In the genomic region with DNA sequence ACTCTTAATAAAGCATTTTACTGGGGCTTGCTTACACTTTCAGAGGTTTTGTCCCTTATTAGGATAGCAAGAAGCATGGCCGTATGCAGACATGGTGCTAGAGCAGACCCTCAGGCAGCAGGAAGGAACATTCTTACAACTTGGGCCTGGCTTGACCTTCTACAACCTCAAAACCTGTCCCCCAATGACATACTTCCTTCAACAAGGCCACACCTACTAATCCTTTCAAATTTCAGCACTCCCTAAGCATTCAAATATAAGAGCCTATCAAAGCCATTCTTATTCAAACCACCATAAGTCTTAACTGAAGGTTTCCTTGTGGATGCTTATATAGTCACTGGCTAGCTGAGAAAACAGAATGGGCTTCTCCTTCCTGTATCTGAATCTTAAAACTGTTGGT, we compare ENCODE assay signal across 27 mouse cellular contexts. TPM values are rescaled to one million over a fixed set of nuclear protein-coding genes. Genes with fewer than 3 reads are reported as not detected.
A peak's percentile ranks its signal among the peaks of the same experiment; 100 is the strongest.
DNase-seq lines count a peak whose midpoint lies in the region; ATAC-seq and TF ChIP-seq lines count a peak whose summit lies in the region.
"Had no signal": no experiment of that assay in that cellular context is flagged by ENCODE, and none has a peak within 500 bp of the region (broad histone marks: within the 10 kb centered on the region; RNA-seq: fewer than 3 reads in every experiment).

No protein-coding gene starts in this region.

- ATAC-seq in hindbrain, postnatal 0 days = no peak
- ATAC-seq: CD4-positive, CD25-positive, alpha-beta regulatory T cell, adult 4 months; forebrain, embryonic 14.5 days; forebrain, embryonic 16.5 days had no signal

- no peak overlapping the region for H3K27ac ChIP-seq in hindbrain, postnatal 0 days
- H3K27ac ChIP-seq: embryonic facial prominence, embryonic 13.5 days; embryonic facial prominence, embryonic 15.5 days had no signal

- no peaks in the 10 kb centered on the region for H3K9me3 ChIP-seq in hindbrain, postnatal 0 days (ENCODE audit: low read length)
- H3K9me3 ChIP-seq: embryonic facial prominence, embryonic 13.5 days; embryonic facial prominence, embryonic 15.5 days had no signal

- H3K4me3 ChIP-seq in hindbrain, postnatal 0 days (ENCODE audit: low read length) = no peak overlapping the region
- H3K4me3 ChIP-seq: embryonic facial prominence, embryonic 13.5 days; embryonic facial prominence, embryonic 15.5 days had no signal

- no peaks in the 10 kb centered on the region for H3K27me3 ChIP-seq in hindbrain, postnatal 0 days (ENCODE audit: insufficient read depth, low read length)
- H3K27me3 ChIP-seq: CH12.LX had no signal

- TF ChIP-seq CTCF in hindbrain, postnatal 0 days (IDR thresholded peaks at IDR 0.05; ENCODE audit: low read depth) = no peak

- no peak overlapping the region for H3K4me2 ChIP-seq in hindbrain, postnatal 0 days (ENCODE audit: low read depth, low read length)
- H3K4me2 ChIP-seq: embryonic facial prominence, embryonic 13.5 days; embryonic facial prominence, embryonic 15.5 days had no signal

- H3K4me1 ChIP-seq in hindbrain, postnatal 0 days (ENCODE audit: insufficient read depth, low read length) = 0 out of 2 replicates have a peak, but pooled peaks cover 4% of the 10 kb centered on the region

- H3K36me3 ChIP-seq in hindbrain, postnatal 0 days (ENCODE audit: insufficient read depth, low read length) = no peaks in the 10 kb centered on the region
- H3K36me3 ChIP-seq: embryonic facial prominence, embryonic 13.5 days; embryonic facial prominence, embryonic 15.5 days had no signal

- H3K9ac ChIP-seq in hindbrain, postnatal 0 days (replicated peaks; ENCODE audit: low read length) = no peak overlapping the region
- H3K9ac ChIP-seq: embryonic facial prominence, embryonic 13.5 days; embryonic facial prominence, embryonic 15.5 days had no signal

- 97% methylated on average over 1 of the region's 1 CpGs for WGBS in hindbrain, postnatal 0 days

- peak; percentile 4 for DNase-seq in heart, adult 11 months
- DNase-seq in heart, adult 18-20 months = no peak
- peak; percentile 64 for DNase-seq in ZHBTc4 (ENCODE audit: low read depth, low spot score)
- DNase-seq in hindbrain, postnatal 0 days (ENCODE audit: low spot score) = no peak
- DNase-seq in c-Kit-positive CD71-positive TER-119-positive erythroid progenitor cells, embryonic 14.5 days (ENCODE audit: low spot score) = no peak
- DNase-seq: adrenal gland, adult 2 months; adrenal gland, postnatal 10 days; adrenal gland, postnatal 25 days; B cell, adult 2 months; cerebellum, adult 11-12 months; cerebellum, adult 2 months; cerebellum, adult 9-10 months; cerebellum, postnatal 14 days; cerebellum, postnatal 36 days; embryo, embryonic 11 days had no signal

RNA-seq across cellular contexts. Expression of a gene that starts 4.1 kb away (rescaled TPM):
- not detected for total RNA-seq in heart, adult 18-20 months (2021)
- not detected in 2 replicates for total RNA-seq in hindbrain, postnatal 0 days (2014; rRNA removed)
- polyA plus RNA-seq in hindbrain, postnatal 0 days (2015; fragmentation: Nextera tagmentation; extraction: Ambion mirVana) = 1.9 and 2.1 TPM in 2 replicates
- total RNA-seq: adrenal gland, adult 2 months; adrenal gland, postnatal 10 days; adrenal gland, postnatal 25 days; adrenal gland, postnatal 4 days; CH12.LX; common myeloid progenitor, adult 5-6 weeks; ES-E14; MEL had no signal
- polyA plus RNA-seq: adrenal gland, adult 2 months; CD4-positive, CD25-positive, alpha-beta regulatory T cell, adult 4 months; embryonic facial prominence, embryonic 11.5 days; embryonic facial prominence, embryonic 13.5 days; embryonic facial prominence, embryonic 15.5 days; forebrain, embryonic 11.5 days had no signal

RNA-seq across cellular contexts. Expression of a gene that starts 6.1 kb away (rescaled TPM):
- total RNA-seq in heart, adult 18-20 months (2021) = under 1 TPM in 1 of 2 experiments, not detected in 1; 0.32 TPM
- 45.5 and 51.1 TPM in 2 replicates for total RNA-seq in hindbrain, postnatal 0 days (2014; rRNA removed)
- 38.3 and 39.2 TPM in 2 replicates for polyA plus RNA-seq in hindbrain, postnatal 0 days (2015; fragmentation: Nextera tagmentation; extraction: Ambion mirVana)
- total RNA-seq: CH12.LX; common myeloid progenitor, adult 5-6 weeks; MEL had no signal
- polyA plus RNA-seq: CD4-positive, CD25-positive, alpha-beta regulatory T cell, adult 4 months had no signal

Comparison
In these comparisons a context has a peak if more than half of its experiments do, and no peak if none do; other contexts are left out.
1. DNase-seq: peak in heart, adult 11 months (single experiment) and ZHBTc4 (single experiment); none in heart, adult 18-20 months (0 of 2), hindbrain, postnatal 0 days (single experiment) and c-Kit-positive CD71-positive TER-119-positive erythroid progenitor cells, embryonic 14.5 days (single experiment).
2. RNA of a gene that starts 6.1 kb away (total RNA-seq): 45.5 to 51.1 TPM in hindbrain, postnatal 0 days; 0.32 TPM in heart, adult 18-20 months; every median in the first group is over 10 times any median in the second.